Mouse (Mus musculus) lung, embryonic 14.5 days (tissue): ENCODE data around the gene Man2a2. TPM values are rescaled to one million over a fixed set of nuclear protein-coding genes. Genes with fewer than 3 reads are reported as not detected.

Source experiments
- ATAC-seq: fragments of 200-750 bp; cut with Nextera tagmentation; 2 replicates; pipeline ENCODE4 v1.8.0; 2017; ENCODE audit warnings: mild to moderate bottlenecking, moderate TSS enrichment, moderate library complexity; ENCODE audit not compliant: insufficient read depth
- DNase-seq: peaks from one replicate; pipeline ENCODE4 v3.0.0-alpha.2; 2015
- H3K27ac ChIP-seq: fragments of 300-500 bp; sonication (generic); 2 replicates; pipeline ENCODE4 v1.5.1; 2014; ENCODE audit warnings: low read depth, mild to moderate bottlenecking, moderate library complexity
- H3K27me3 ChIP-seq: fragments of 300-500 bp; sonication (generic); 2 replicates; pipeline ENCODE4 v1.6.1; 2014; ENCODE audit warnings: low read length, control low read depth; ENCODE audit not compliant: insufficient read depth
- H3K36me3 ChIP-seq: fragments of 300-500 bp; sonication (generic); 2 replicates; pipeline ENCODE4 v1.6.1; 2014; ENCODE audit warnings: control low read depth; ENCODE audit not compliant: insufficient read depth
- H3K4me1 ChIP-seq: fragments of 300-500 bp; sonication (generic); 2 replicates; pipeline ENCODE4 v1.6.1; 2014; ENCODE audit warnings: antibody characterized with exemption, control low read depth; ENCODE audit not compliant: insufficient read depth
- H3K4me2 ChIP-seq: fragments of 300-500 bp; sonication (generic); 2 replicates; pipeline ENCODE4 v1.6.1; 2014; ENCODE audit warnings: mild to moderate bottlenecking
- H3K4me3 ChIP-seq: fragments of 300-500 bp; sonication (generic); 2 replicates; pipeline ENCODE4 v1.5.1; 2014; ENCODE audit warnings: low read depth, low read length
- H3K9ac ChIP-seq: fragments of 300-500 bp; sonication (generic); 2 replicates; pipeline ENCODE4 v1.6.1; 2014
- H3K9me3 ChIP-seq: fragments of 300-500 bp; sonication (generic); 2 replicates; pipeline ENCODE4 v1.6.1; 2016; ENCODE audit warnings: low read depth, low read length, control low read depth
- CTCF ChIP-seq: IDR thresholded peaks from 2 replicates; pipeline ENCODE4 v1.5.1; 2016; ENCODE audit warnings: antibody characterized with exemption, low read depth
- WGBS: fragments of 180-500 bp; shearing (Covaris S2); extraction: QIAGEN DNeasy Blood & Tissue Kit; methylation state at CpG from one replicate; pipeline ENCODE4 v1.1.7; 2014; 5-methylcytosine and 5-hydroxymethylcytosine counted together
- polyA plus RNA-seq: library from polyadenylated mRNA; unstranded; fragments of >200 nt; fragmentation: Nextera tagmentation; extraction: Ambion mirVana; gene quantifications from 2 replicates; pipeline ENCODE4 v1.2.1, GENCODE M21; 2014

The Man2a2 gene
- polyA plus RNA-seq, 1 experiment from 2014 or later, result 23.9 TPM

GRCm38 (mm10) chr7:80357156-80357555, 14.0 kb downstream of the Man2a2 start:
- no peak overlapping the region for H3K27ac ChIP-seq

GRCm38 (mm10) chr7:80356351-80356750, 14.8 kb downstream of the Man2a2 start:
- Histone ChIP-seq H3K4me2 (no peak overlapping the region), H3K27me3 (no peaks in the 10 kb centered on the region), H3K36me3 (peaks cover 81% of the 10 kb centered on the region), H3K27ac (no peak overlapping the region), H3K9me3 (no peaks in the 10 kb centered on the region), H3K4me3 (no peak overlapping the region), H3K4me1 (no peaks in the 10 kb centered on the region), H3K9ac (no peak overlapping the region)
- DNase-seq (no peak), ATAC-seq (no peak)
- WGBS, result 89% methylated on average over 13 of the region's 13 CpGs
- no peak for TF ChIP-seq CTCF

More at GRCm38 (mm10) chr7:80357156-80357555, 14.0 kb downstream of the Man2a2 start:
- Histone ChIP-seq H3K4me1 (no peaks in the 10 kb centered on the region), H3K36me3 (peaks cover 85% of the 10 kb centered on the region), H3K4me3 (no peak overlapping the region), H3K9ac (no peak overlapping the region), H3K27me3 (no peaks in the 10 kb centered on the region), H3K4me2 (no peak overlapping the region), H3K9me3 (no peaks in the 10 kb centered on the region)
- ATAC-seq, result no peak
- no peak for DNase-seq
- WGBS, result 75% methylated on average over 8 of the region's 8 CpGs
- no peak for TF ChIP-seq CTCF

GRCm38 (mm10) chr7:80352920-80353319, 18.3 kb downstream of the Man2a2 start:
- H3K27me3 ChIP-seq, result no peaks in the 10 kb centered on the region
- H3K9ac ChIP-seq, result no peak overlapping the region
- no peak overlapping the region for H3K27ac ChIP-seq
- no peaks in the 10 kb centered on the region for H3K9me3 ChIP-seq
- ATAC-seq (no peak), DNase-seq (no peak)
- H3K4me1 ChIP-seq, result no peaks in the 10 kb centered on the region
- H3K36me3 ChIP-seq, result peaks cover 63% of the 10 kb centered on the region
- 94% methylated on average over 8 of the region's 8 CpGs for WGBS
- H3K4me3 ChIP-seq, result no peak overlapping the region
- no peak for TF ChIP-seq CTCF
- no peak overlapping the region for H3K4me2 ChIP-seq

- Histone ChIP-seq H3K27ac (no peak overlapping the region), H3K9me3 (no peaks in the 10 kb centered on the region), H3K9ac (no peak overlapping the region), H3K4me2 (no peak overlapping the region), H3K36me3 (peaks cover 42% of the 10 kb centered on the region), H3K4me1 (peaks cover 4% of the 10 kb centered on the region; the same call in 1 of the 2 replicates), H3K27me3 (no peaks in the 10 kb centered on the region), H3K4me3 (no peak overlapping the region)
- WGBS, result 59% methylated on average over 2 of the region's 2 CpGs
- ATAC-seq (no peak), DNase-seq (no peak)
- TF ChIP-seq CTCF, result no peak
Measured at GRCm38 (mm10) chr7:80350808-80351207, 20.4 kb downstream of the Man2a2 start.

GRCm38 (mm10) chr7:80347670-80348586, 23.2 kb downstream of the Man2a2 start:
- DNase-seq, result peak; percentile 67

GRCm38 (mm10) chr7:80346830-80347229, 24.3 kb downstream of the Man2a2 start:
- H3K27ac ChIP-seq, result no peak overlapping the region
- no peak for ATAC-seq
- TF ChIP-seq CTCF, result no peak

More at GRCm38 (mm10) chr7:80347670-80348586, 23.2 kb downstream of the Man2a2 start:
- Histone ChIP-seq H3K9me3 (no peaks in the 10 kb centered on the region), H3K4me1 (peaks cover 8% of the 10 kb centered on the region; the same call in 1 of the 2 replicates), H3K4me3 (no peak overlapping the region), H3K4me2 (no peak overlapping the region), H3K27me3 (no peaks in the 10 kb centered on the region), H3K36me3 (peaks cover 22% of the 10 kb centered on the region), H3K27ac (peak overlapping the region; percentile 80), H3K9ac (0 out of 2 replicates have a peak overlapping the region, but pooled peaks have one; percentile 25)
- WGBS, result 42% methylated on average over 13 of the region's 13 CpGs
- peak; percentile 75 for ATAC-seq
- TF ChIP-seq CTCF, result no peak

GRCm38 (mm10) chr7:80346173-80346572, 25.0 kb downstream of the Man2a2 start:
- H3K4me1 ChIP-seq, result peaks cover 8% of the 10 kb centered on the region; the same call in 1 of the 2 replicates
- peaks cover 12% of the 10 kb centered on the region for H3K36me3 ChIP-seq
- no peak overlapping the region for H3K27ac ChIP-seq
- DNase-seq, result no peak
- no peaks in the 10 kb centered on the region for H3K9me3 ChIP-seq
- ATAC-seq, result no peak
- no peak overlapping the region for H3K9ac ChIP-seq
- no peak overlapping the region for H3K4me2 ChIP-seq
- WGBS, result 89% methylated on average over 9 of the region's 9 CpGs
- TF ChIP-seq CTCF, result no peak
- no peak overlapping the region for H3K4me3 ChIP-seq
- H3K27me3 ChIP-seq, result no peaks in the 10 kb centered on the region

More at GRCm38 (mm10) chr7:80346830-80347229, 24.3 kb downstream of the Man2a2 start:
- no peak for DNase-seq
- peaks cover 8% of the 10 kb centered on the region; the same call in 1 of the 2 replicates for H3K4me1 ChIP-seq
- H3K9ac ChIP-seq, result no peak overlapping the region
- H3K36me3 ChIP-seq, result peaks cover 18% of the 10 kb centered on the region
- H3K9me3 ChIP-seq, result no peaks in the 10 kb centered on the region
- 71% methylated on average over 5 of the region's 5 CpGs for WGBS
- H3K4me3 ChIP-seq, result no peak overlapping the region
- no peaks in the 10 kb centered on the region for H3K27me3 ChIP-seq
- H3K4me2 ChIP-seq, result no peak overlapping the region
